21 mouse cellular contexts compared by ENCODE assay signal in the genomic region with DNA sequence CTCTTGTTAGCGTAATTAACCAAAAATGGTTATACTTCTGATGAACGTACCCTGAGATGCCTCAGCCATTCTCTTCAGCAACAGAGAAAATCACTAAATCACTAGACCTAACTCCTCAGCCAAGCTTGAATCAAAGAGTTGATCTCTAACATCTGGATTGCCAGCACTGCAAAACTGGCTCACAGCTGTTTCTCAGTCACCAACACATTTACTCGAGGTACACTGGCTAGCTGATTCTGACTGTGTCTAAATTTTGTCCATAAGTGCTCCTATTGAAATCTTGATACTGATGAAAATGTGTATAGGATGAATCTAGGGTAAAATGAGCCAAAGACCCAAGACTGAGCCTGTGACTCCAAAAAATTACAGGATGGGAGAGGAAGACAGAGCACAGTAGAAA.
"Had no signal": no experiment of that assay in that cellular context is flagged by ENCODE, and none has a peak within 500 bp of the region (broad histone marks: within the 10 kb centered on the region; RNA-seq: fewer than 3 reads in every experiment).

No protein-coding gene starts in this region.

- DNase-seq: forebrain, postnatal 0 days; gastrocnemius, postnatal 14 days; heart, adult 18-20 months; heart, postnatal 10 days; heart, postnatal 36 days; kidney, adult 11 months; kidney, adult 2 months; kidney, adult 9 months; kidney, postnatal 14 days; kidney, postnatal 36 days; layer of hippocampus, adult 9-11 months; layer of hippocampus, postnatal 36 days; left cerebral cortex, postnatal 4 days had no signal

- H3K9me3 ChIP-seq: heart, embryonic 10.5 days; heart, embryonic 12.5 days; hindbrain, embryonic 13.5 days; hindbrain, embryonic 15.5 days; limb, embryonic 13.5 days; limb, embryonic 15.5 days had no signal

- ATAC-seq: forebrain, postnatal 0 days; hindbrain, postnatal 0 days; intestine, embryonic 16.5 days had no signal

- H3K4me2 ChIP-seq: heart, embryonic 12.5 days; hindbrain, embryonic 13.5 days; hindbrain, embryonic 15.5 days; limb, embryonic 13.5 days; limb, embryonic 15.5 days had no signal

- H3K4me3 ChIP-seq: heart, embryonic 10.5 days; heart, embryonic 12.5 days; hindbrain, embryonic 13.5 days; hindbrain, embryonic 15.5 days; limb, embryonic 13.5 days; limb, embryonic 15.5 days had no signal

- H3K9ac ChIP-seq: forebrain, postnatal 0 days; heart, embryonic 12.5 days; hindbrain, embryonic 13.5 days; hindbrain, embryonic 15.5 days; limb, embryonic 13.5 days; limb, embryonic 15.5 days had no signal

- H3K27ac ChIP-seq: heart, embryonic 10.5 days; hindbrain, embryonic 13.5 days; hindbrain, embryonic 15.5 days; hindbrain, postnatal 0 days; limb, embryonic 13.5 days; limb, embryonic 15.5 days had no signal

- H3K36me3 ChIP-seq: heart, embryonic 10.5 days; heart, embryonic 12.5 days; hindbrain, embryonic 13.5 days; hindbrain, embryonic 15.5 days; limb, embryonic 13.5 days; limb, embryonic 15.5 days had no signal

- H3K27me3 ChIP-seq: heart, embryonic 12.5 days; hindbrain, embryonic 13.5 days; hindbrain, embryonic 15.5 days; limb, embryonic 13.5 days; limb, embryonic 15.5 days had no signal

- H3K4me1 ChIP-seq: heart, embryonic 10.5 days; heart, embryonic 12.5 days; hindbrain, embryonic 13.5 days; hindbrain, embryonic 15.5 days; limb, embryonic 13.5 days; limb, embryonic 15.5 days had no signal
